Mouse (Mus musculus): Measurements from ENCODE around the gene Ripk3.

- TF ChIP-seq GATA1 (IDR thresholded peaks at IDR 0.05; ENCODE audit: borderline replicate concordance, low read length) (no peak), FLI1 (IDR thresholded peaks at IDR 0.05; ENCODE audit: low read length) (no peak)
These were observed 25.5 kb downstream of the Ripk3 start for GRCm38 (mm10) chr14:55763166-55763565.
